Mouse (Mus musculus) layer of hippocampus, adult 8-10 months (tissue): ENCODE results near the gene Gm10959. TPM values are rescaled to one million over a fixed set of nuclear protein-coding genes. Genes with fewer than 3 reads are reported as not detected.

Experiments used
- DNase-seq, 2 experiments: peaks; one replicate each; pipeline ENCODE4 v3.0.0; 2022; ENCODE audit warnings: low spot score in 2 of 2
- total RNA-seq, 4 experiments: library from RNA; stranded (reverse); gene quantifications; 2 replicates each; pipeline ENCODE4 v1.2.4; 2022

The Gm10959 gene
- total RNA-seq, 4 experiments from 2014 or later, result not detected

DNA sequence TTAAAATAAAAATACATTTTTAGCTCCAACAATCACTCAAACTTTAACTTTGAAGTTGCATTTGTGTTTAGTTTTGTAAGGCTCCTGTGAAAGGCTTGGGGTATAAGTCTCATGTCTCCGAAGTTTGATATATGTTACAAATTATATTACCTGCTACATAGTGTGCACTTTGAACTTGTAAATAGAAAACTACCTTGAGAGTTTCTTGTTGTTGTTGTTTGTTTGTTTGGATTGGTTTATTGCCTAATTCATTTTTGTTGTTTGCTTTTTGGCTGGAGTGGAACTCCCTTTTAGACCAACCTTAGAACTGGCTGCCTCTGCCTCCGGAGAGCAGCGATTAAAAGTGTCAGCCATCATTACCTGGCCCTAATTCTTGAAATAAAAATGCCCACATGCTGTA, 24.4 kb downstream of the Gm10959 start, which contains the start of gene Fabp2:
TSS of gene Fabp2 (plus strand) at position 301 of the 400 bp plus-strand sequence.
- no peak for DNase-seq

DNA sequence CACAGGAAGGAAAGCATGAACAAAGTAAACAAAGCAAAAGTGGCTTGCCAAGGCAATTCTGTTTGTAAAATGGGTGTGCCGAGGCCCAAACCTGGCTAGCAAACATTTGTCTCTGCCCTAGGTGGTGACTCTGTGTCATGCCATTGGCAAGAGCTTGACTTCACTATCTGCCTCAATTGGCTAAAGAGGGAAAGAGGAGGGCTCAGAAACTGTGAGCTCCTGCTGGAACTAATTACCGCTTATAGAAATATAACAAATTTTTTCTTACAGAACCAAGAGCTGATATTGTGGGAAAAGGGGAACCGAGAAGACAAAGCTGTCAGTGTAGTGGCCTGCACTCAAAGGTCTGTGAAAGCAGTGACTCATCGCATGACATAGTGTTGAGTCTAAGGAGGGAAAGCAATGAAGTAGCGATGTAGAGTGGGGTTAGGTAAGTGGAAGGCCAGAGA, 30.8 kb downstream of the Gm10959 start:
- DNase-seq, result no peak

DNA sequence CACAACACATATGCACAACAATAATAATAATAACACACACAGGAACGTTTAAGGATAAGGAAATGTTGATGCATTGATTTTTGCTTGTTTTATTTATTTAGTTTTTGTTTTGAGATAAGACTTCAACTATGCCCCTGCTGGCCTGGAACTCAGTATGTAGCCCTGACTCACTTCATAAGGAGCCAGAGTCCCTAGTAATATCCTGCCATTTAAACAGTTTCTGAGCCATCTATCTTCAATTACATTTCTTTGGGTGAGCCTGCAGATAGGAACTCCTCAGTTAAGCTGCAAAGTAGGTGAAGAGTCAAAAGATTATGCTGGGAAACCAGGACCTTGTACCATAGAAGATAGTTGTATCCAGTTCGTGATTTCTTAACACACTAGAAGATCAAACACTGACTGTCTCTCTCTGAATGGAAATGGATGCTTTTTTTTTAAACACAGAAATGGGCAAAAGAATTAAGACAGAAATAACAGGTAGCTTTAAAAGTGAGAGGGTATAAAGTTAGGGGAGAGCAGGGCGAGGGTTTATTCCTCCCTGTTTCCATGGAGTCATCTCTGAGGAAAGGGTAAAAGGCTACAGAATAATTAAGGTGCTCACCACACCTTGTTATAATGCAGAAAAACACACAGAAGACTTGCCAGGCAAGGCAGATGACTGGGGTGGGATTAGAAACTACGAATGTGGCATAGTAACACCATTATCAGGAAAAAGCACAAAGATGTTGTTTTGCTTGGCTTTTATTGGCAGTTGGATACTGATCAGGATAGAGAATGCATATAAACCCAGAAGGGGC, 31.5 kb downstream of the Gm10959 start:
- DNase-seq, result no peak

DNA sequence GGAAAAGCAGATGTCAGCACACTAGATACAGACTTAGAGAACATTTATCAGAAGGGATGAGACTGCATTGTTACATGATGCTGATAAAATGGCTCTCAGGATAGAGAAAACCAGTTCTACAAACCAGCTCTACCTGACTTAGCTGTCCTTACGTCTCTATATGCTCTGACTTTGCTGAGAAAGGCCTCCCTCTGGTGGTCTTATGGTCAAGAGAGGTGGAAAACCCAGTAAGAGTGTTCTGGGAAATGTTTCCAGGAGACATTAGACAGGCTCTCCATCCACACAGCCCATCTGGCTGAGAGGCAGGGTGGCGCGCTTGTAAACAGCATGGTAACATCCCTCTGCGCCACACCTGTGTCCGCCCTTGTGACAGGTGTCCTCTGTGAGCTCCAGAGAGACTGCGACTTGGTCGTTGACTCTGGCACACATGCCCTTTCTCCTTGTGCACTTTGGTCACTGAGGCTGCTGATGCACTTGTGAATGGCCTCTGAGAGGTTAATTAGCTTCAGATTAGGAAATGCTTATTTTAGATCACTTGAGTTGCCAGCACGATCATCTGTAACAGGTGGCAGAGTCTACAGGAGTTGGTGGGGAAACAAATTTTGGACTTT, 40.4 kb downstream of the Gm10959 start:
- DNase-seq, result no peak

DNA sequence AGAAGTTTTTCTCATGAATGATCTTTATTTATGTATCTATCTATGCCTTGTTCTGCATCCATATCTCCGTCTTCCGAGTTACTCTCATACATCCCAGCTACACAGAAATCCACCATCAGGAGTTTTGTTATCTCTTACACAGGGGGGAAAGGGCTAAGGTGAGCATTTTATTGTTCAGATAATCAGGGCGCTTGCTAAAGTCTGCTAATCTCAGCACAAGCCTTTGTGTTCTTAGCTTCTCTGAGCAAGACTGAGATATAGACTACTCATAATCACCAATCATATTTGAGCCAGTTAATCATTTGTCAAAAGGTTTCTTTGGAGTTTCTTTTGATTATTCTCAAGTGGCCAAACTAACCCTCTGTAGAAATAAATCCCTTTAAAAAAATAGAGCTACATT, 41.6 kb downstream of the Gm10959 start:
- DNase-seq, result no peak

DNA sequence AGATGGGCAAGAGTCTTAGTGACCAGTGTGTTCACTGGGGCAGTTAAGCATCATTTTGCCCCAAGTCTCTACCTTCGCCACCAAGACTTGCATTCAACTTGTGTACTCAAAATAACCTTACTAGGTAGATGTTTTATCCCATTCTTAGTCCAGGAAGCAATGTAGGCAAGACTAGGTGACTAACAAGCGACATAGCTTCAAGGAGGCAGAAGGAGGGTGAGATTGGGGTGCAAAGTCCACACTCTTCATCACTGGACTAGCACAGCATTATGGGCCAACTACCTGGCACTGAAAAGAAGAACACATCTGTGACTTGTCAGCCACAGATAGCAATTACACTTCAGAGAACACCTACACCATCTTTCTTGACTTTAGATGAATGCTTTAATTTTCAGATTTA, 42.3 kb downstream of the Gm10959 start:
- no peak for DNase-seq

DNA sequence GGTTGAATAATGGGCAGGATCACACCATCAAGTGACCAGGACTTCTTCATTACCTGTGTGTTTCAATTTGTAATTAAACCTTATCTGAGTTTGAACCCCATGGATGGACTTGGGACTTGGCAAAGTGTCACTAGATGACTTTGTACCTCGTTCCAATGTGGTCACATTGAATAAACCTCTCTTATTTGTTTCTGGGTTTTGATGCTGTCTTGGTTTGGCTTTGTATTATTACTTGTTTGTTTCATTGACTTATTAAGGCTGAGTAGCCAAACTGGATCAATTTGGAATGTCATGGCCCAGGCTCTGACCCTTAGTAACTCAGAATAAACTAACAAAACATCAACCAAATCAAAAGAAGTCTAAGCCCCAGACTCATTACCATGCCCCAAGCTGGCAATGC, 47.6 kb downstream of the Gm10959 start:
- no peak for DNase-seq

DNA sequence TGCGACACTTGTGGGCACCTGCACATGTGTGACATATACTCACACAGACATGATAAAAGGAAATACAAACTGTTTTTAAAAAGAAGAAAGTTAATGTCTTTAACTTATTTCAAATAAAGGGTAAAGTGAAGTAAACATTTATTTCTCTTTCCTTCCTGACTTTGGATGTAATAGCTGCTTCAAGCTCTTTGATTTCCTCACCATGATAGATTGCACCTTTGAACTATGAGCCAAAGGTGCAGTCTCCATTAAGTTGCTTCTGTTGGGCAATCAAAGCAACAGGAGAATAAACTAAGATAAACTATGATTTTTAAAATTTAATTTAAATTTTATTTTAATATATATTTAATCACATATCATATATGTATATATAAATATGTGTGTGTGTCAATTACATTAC, 50.9 kb downstream of the Gm10959 start:
- DNase-seq, result no peak

DNA sequence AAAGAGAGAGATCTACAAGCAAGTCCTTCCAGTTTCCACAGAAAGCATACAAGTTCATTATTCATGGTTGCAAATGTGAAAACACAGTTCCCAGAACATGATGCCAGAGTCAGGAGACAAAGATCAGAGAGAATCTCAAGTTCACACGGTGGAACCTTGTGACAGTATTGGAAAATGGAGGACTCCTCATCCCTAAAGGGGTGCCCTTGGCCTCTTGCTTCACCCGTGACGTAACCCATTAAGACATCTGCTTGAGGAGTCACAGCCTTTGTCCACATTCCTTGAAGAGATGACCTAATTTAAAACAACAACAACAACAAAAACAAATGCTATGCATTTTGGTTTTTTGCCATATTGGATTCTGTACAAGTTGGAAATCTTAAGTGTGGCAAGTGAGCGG, 54.1 kb downstream of the Gm10959 start:
- no peak for DNase-seq

Other genes starting within 250 kb of the Gm10959 start
- gene Pde5a, start 190.4 kb downstream of the Gm10959 start, total RNA-seq, result 10 to 100 TPM; 10.3 to 17.1 (median 12.9) TPM
- gene Fabp2, start 24.3 kb downstream of the Gm10959 start, total RNA-seq, result not detected
- gene 1810037I17Rik, start 4.8 kb upstream of the Gm10959 start, total RNA-seq, result 10 to 100 TPM; 43.3 to 54.4 (median 47.0) TPM
- 10 to 100 TPM; 25.9 to 36.7 (median 29.5) TPM for gene Usp53, start 65.2 kb upstream of the Gm10959 start, total RNA-seq
- 1 to 10 TPM in 2 of 4 experiments, under 1 TPM in 1, not detected in 1; 0.96 to 1.7 (median 1.3) TPM for gene Myoz2, start 115.7 kb upstream of the Gm10959 start, total RNA-seq